Mouse (Mus musculus): Measurements from ENCODE around the gene Nrxn3.

Gene Nrxn3

DNA sequence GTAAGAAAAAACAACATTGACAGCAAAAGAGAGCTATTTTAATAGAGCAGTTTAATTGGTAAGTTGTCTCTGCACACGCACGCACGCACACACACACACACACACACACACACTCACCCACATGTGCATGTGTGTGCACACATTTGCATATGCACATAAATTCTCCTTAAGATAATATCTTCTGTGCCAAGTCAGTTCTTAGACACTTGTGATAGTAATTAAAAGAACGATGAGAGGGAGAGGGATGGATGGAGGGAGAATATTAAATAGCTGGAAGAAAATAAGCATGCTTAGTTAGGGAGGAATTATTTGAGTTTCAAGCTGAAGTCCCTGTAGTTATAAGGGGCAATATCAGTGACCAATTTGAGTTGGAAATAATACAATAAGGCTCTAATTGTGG is 203.6 kb downstream of the Nrxn3 start:
- in situ Hi-C loops (cut with MseI, MboI), result no loop called here

DNA sequence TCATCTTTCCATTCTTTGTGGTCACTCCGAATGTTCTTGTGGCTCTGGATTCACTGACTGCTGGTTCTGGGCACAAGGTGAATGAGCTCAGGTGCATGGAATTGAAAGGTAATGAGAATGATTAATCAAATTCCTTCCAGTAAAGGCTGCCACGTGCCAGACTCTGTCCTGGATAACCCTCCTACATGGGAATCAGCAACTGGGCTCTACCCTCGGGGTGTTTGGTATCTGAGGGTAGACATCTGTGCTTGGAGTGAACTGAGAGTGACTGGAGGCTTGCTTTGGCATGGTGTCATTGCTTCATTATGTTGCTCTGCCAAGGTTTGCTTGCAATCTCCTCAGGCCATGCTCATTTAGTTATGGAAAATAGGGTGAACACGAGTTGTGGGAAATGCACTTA is 209.0 kb downstream of the Nrxn3 start:
- in situ Hi-C loops (cut with MseI, MboI), result no loop called here

- in situ Hi-C loops (cut with MseI, MboI), result no loop called here
Observed at GRCm38 (mm10) chr12:88939679-88940078, 217.0 kb downstream of the Nrxn3 start.

- in situ Hi-C loops (cut with MseI, MboI), result no loop called here
Observed at GRCm38 (mm10) chr12:88944967-88945366, 222.3 kb downstream of the Nrxn3 start.

DNA sequence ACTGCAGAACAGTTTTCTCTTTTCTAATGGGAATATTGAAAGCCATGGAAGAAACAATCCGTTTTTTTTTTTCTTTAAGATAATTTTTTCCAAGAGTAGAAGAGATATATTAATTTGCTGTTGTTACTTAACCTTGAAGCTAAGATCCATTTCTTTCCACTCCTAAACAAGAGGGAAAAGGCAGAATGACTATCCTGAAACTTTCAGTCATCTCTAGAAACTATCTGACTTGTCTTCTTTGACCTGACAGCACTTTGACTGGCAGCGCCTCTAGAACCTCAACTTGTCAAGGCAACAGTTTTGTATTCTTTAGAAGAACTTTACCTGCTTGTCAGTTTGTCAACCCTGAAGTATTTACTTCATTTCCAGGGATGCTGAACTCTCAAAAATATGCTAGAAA is 227.2 kb downstream of the Nrxn3 start:
- in situ Hi-C loops (cut with MseI, MboI), result no loop called here

GRCm38 (mm10) chr12:88952937-88953600 is 230.4 kb downstream of the Nrxn3 start:
- in situ Hi-C loops (cut with MseI, MboI), result no loop called here

DNA sequence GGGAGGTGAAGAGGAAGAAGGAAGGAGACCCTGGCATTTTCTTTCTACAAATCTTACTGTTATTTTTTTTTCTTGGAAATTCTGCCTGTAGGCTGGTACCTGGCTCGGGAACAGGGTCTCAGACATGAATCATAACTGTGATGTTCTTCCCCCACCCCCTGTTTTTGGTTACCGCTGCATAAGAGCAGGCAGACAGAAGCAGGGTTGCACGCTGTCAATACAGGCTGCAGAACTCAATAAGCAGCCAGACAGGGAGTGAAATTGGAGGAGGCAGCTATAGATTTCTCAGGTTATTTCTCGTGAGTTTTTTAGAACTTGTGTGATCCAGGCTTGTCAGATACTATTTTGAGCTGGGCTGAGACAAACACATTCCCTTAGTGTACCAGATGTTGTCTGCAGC is 231.1 kb downstream of the Nrxn3 start:
- in situ Hi-C loops (cut with MseI, MboI), result no loop called here

GRCm38 (mm10) chr12:88957431-88957830 is 234.8 kb downstream of the Nrxn3 start:
- in situ Hi-C loops (cut with MseI, MboI), result no loop called here

DNA sequence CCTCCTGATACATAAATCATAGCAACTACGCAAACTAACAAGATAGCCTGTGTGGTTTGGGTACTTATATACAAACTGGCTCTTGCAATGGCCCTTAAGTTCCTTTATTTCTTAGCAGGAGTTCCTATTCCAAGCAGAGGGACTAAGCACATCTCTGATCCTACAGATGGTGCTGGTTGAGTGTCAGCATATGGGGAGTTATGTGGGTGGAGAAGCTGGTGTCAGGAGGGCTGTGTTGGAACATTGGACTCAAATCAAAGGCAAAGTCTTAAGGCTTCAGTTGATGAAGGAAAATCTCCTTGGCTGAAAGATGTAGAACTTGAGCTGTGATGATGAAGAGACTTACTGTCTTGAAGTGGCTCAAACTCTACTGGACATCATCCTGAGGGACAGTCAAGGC is 238.1 kb downstream of the Nrxn3 start:
- in situ Hi-C loops (cut with MseI, MboI), result no loop called here

GRCm38 (mm10) chr12:88966329-88966728 is 243.7 kb downstream of the Nrxn3 start:
- in situ Hi-C loops (cut with MseI, MboI), result no loop called here

DNA sequence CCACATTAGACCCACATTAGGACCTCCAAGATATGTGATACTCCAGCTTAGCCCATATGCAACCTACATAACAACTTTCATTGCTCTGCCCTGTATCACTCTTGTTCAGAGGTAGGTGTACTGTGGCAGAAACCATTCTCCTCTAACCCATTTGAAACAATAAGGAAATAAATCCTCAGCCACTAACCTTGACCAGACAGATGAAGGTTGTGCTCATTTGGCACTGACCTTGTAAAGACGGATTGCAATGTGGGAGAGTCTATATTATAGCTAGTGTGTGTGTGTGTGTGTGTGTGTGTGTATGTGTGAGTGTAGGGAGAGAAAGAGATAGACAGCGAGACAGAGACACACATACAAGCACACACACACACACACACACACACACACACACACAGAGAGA is 253.9 kb downstream of the Nrxn3 start:
- in situ Hi-C loops (cut with MseI, MboI), result no loop called here

GRCm38 (mm10) chr12:88983688-88984330 is 261.1 kb downstream of the Nrxn3 start:
- in situ Hi-C loops (cut with MseI, MboI), result no loop called here

DNA sequence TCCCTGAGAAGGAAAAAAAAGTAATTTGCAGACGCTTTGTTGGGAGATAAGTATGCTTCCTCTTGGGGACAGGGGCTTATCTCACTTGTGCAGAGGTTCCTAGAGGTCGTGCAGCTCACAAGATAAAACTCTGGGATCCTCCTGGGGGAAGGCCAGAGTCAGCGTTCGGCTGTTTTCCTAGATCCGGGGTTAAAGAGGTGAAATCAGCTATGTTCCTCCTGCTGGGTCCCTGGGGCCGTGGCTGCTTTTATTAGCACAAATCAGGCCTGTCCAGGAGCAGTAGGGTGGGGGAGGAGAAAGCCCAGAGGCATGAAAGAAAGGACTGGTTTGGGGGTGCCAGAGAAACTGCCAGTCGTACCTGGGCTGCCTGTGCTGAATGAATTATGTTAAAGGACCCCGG is 261.7 kb downstream of the Nrxn3 start:
- in situ Hi-C loops (cut with MseI, MboI), result no loop called here

- in situ Hi-C loops (cut with MseI, MboI), result no loop called here
Observed at GRCm38 (mm10) chr12:88984804-88985203, 262.1 kb downstream of the Nrxn3 start.

- in situ Hi-C loops (cut with MseI, MboI), result no loop called here
Observed at GRCm38 (mm10) chr12:88987046-88987445, 264.4 kb downstream of the Nrxn3 start.

DNA sequence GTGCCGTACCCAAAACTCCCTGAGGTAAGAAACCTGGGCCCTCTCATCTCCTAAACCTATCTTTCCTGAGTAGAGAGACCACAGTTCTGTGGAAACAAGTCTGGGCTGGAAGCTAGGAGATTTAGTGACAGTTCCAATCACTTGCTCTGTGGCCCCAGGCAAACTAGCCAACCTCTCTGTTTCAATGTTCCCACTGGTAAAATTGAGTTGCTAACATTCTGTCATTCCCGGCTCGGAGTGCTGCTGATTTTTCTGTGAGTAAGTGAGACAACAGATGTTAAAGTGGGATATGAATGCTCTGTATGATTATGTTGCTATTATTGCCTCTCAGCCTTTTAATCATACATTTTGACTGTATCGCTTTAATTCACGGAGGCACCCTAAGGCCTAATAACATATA is 268.1 kb downstream of the Nrxn3 start:
- in situ Hi-C loops (cut with MseI, MboI), result no loop called here

GRCm38 (mm10) chr12:88992141-88992540 is 269.5 kb downstream of the Nrxn3 start:
- in situ Hi-C loops (cut with MseI, MboI), result no loop called here

GRCm38 (mm10) chr12:88993788-88994187 is 271.1 kb downstream of the Nrxn3 start:
- in situ Hi-C loops (cut with MseI, MboI), result no loop called here

DNA sequence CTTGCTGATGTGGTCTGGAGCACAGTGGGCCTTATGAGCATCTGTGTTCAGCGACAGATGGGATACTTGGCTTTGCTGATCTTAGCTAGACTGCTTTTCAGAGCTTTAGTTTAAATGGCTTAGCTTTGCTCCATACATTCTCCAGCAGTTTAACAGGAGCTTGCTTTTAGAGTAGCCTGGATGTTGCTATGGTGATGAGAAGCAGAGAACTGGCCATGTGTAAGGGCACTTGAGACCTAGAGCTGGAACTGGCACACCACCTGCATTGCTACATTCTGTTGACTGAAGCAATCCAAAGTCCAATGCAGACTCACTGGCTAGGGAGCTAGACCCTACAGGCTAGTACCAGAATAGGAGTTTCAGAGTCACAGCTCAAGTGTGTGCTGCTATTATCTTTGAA is 293.8 kb downstream of the Nrxn3 start:
- in situ Hi-C loops (cut with MseI, MboI), result no loop called here

DNA sequence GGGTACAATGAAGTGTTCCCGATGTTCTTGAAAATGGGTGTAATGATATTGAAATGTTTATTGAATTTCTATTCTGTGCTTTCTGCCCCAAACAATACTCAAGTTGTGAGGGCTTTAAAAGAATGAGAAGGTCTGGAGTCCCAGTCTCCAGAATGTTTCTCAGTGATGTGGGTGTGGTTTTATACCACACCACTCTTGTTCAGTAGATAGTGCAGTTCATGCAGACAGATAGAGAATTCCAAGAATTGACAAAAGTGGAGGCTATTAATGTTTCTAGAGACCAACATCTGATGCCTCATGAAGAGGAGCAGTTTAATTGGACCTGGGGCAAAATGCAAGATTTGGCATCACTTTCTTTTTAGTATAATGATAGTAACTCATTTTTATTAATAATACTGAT is 302.5 kb downstream of the Nrxn3 start:
- in situ Hi-C loops (cut with MseI, MboI), result no loop called here

- in situ Hi-C loops (cut with MseI, MboI), result no loop called here
Observed at GRCm38 (mm10) chr12:89035984-89036618, 313.4 kb downstream of the Nrxn3 start.

GRCm38 (mm10) chr12:89040151-89040550 is 317.5 kb downstream of the Nrxn3 start:
- in situ Hi-C loops (cut with MseI, MboI), result no loop called here

- in situ Hi-C loops (cut with MseI, MboI), result no loop called here
Observed at GRCm38 (mm10) chr12:89041429-89042107, 318.9 kb downstream of the Nrxn3 start.
